Mouse (Mus musculus) left cerebral cortex, postnatal 36 days (tissue): ENCODE measurements around the gene Marc1. TPM values are rescaled to one million over a fixed set of nuclear protein-coding genes. Genes with fewer than 3 reads are reported as not detected.
A peak's percentile ranks its signal among the peaks of the same experiment; 100 is the strongest.

ENCODE experiments used
- DNase-seq, 2 experiments: peaks; one replicate each; pipeline ENCODE4 v3.0.0; 2021 to 2022; ENCODE audit warnings: low spot score in 2 of 2, mixed read lengths in 1 of 2
- intact Hi-C: fragments of 180-260 bp; cut with DNase I; formaldehyde crosslinking; loops from one replicate; pipeline ENCODE4 v1.15.1; 2025
- total RNA-seq, 2 experiments: library from RNA; stranded (reverse); gene quantifications; 2 replicates each; pipeline ENCODE4 v1.2.3; 2021

Marc1 gene
- total RNA-seq = under 1 TPM in 1 of 2 experiments, not detected in 1; 0.18 TPM

GRCm38 (mm10) chr1:184810780-184811575, at the start of gene Marc1:
Gene Marc1, minus strand, starts transcription at chr1:184811313.
- no peak for DNase-seq
- intact Hi-C loops = no loop called here

- intact Hi-C loops = no loop called here
- no peak for DNase-seq
These were observed 49.2 kb upstream of the Marc1 start for GRCm38 (mm10) chr1:184860276-184860675.

GRCm38 (mm10) chr1:184858253-184858652, 47.1 kb upstream of the Marc1 start:
- no peak for DNase-seq
- intact Hi-C loops = no loop called here

GRCm38 (mm10) chr1:184857216-184857615, 46.1 kb upstream of the Marc1 start:
- intact Hi-C loops = no loop called here
- peak in 1 of 2 experiments; percentile 41 for DNase-seq

- intact Hi-C loops = loop anchor here (5.0 kb wide), 3 partner anchors 38 to 338 kb away; partner anchors contain the start of gene Mark1
- DNase-seq = no peak
These were observed 42.8 kb upstream of the Marc1 start for GRCm38 (mm10) chr1:184853922-184854321.

- DNase-seq = peak; percentile 53 to 64
- intact Hi-C loops = loop anchor here (5.0 kb wide), 3 partner anchors 39 to 339 kb away; partner anchors contain the start of gene Mark1
These were observed 42.2 kb upstream of the Marc1 start for GRCm38 (mm10) chr1:184853339-184853738.

GRCm38 (mm10) chr1:184851741-184852618, 40.9 kb upstream of the Marc1 start:
- intact Hi-C loops = loop anchor here (5.0 kb wide), 3 partner anchors 40 to 340 kb away; partner anchors contain the start of gene Mark1
- peak; percentile 72 to 75 for DNase-seq

- no peak for DNase-seq
- intact Hi-C loops = loop anchor here (5.0 kb wide), 3 partner anchors 41 to 341 kb away; partner anchors contain the start of gene Mark1
These were observed 40.1 kb upstream of the Marc1 start for GRCm38 (mm10) chr1:184851166-184851565.

- intact Hi-C loops = no loop called here
- no peak for DNase-seq
These were observed 35.9 kb upstream of the Marc1 start for GRCm38 (mm10) chr1:184846973-184847372.

- no peak for DNase-seq
- intact Hi-C loops = no loop called here
These were observed 35.1 kb upstream of the Marc1 start, which contains the start of gene Marc2 for GRCm38 (mm10) chr1:184846092-184846750. Gene Marc2, minus strand, starts transcription at chr1:184846451.

- peak; percentile 84 to 89 for DNase-seq
- intact Hi-C loops = loop anchor here (2.0 kb wide), 1 partner anchor 21 kb away; no protein-coding TSS in a partner anchor
These were observed 34.3 kb upstream of the Marc1 start for GRCm38 (mm10) chr1:184845111-184846071.

- no peak for DNase-seq
- intact Hi-C loops = loop anchor here (2.0 kb wide), 1 partner anchor 20 kb away; no protein-coding TSS in a partner anchor
These were observed 33.4 kb upstream of the Marc1 start for GRCm38 (mm10) chr1:184844326-184845066.

- intact Hi-C loops = no loop called here
- no peak for DNase-seq
These were observed 26.5 kb upstream of the Marc1 start for GRCm38 (mm10) chr1:184837649-184838048.

GRCm38 (mm10) chr1:184836350-184836749, 25.2 kb upstream of the Marc1 start:
- DNase-seq = no peak
- intact Hi-C loops = no loop called here

- DNase-seq = no peak
- intact Hi-C loops = no loop called here
These were observed 22.4 kb upstream of the Marc1 start for GRCm38 (mm10) chr1:184833499-184833898.

GRCm38 (mm10) chr1:184832211-184832610, 21.1 kb upstream of the Marc1 start:
- intact Hi-C loops = no loop called here

GRCm38 (mm10) chr1:184829897-184830296, 18.8 kb upstream of the Marc1 start:
- intact Hi-C loops = loop anchor here (10.0 kb wide), 1 partner anchor 365 kb away; no protein-coding TSS in a partner anchor
- no peak for DNase-seq

More at GRCm38 (mm10) chr1:184832211-184832610, 21.1 kb upstream of the Marc1 start:
- DNase-seq = no peak
